Mouse (Mus musculus) mesoderm, embryonic 11.5 days (tissue): ENCODE measurements around the gene Fxyd2.

ENCODE experiments used
- DNase-seq: peaks from one replicate; pipeline ENCODE4 v3.0.0-alpha.2; 2012; ENCODE audit warnings: low read depth, low spot score

The Fxyd2 gene

GRCm38 (mm10) chr9:45391299-45391698 lies 8.2 kb upstream of the Fxyd2 start:
- no peak for DNase-seq

- DNase-seq, result no peak
Measured at GRCm38 (mm10) chr9:45395218-45395617, 4.3 kb upstream of the Fxyd2 start.

GRCm38 (mm10) chr9:45395796-45396195 lies 3.7 kb upstream of the Fxyd2 start:
- no peak for DNase-seq

GRCm38 (mm10) chr9:45398336-45398735 lies 1.1 kb upstream of the Fxyd2 start:
- DNase-seq, result no peak

GRCm38 (mm10) chr9:45401851-45402250 lies 2.4 kb downstream of the Fxyd2 start:
- no peak for DNase-seq

- DNase-seq, result no peak
Measured at GRCm38 (mm10) chr9:45402957-45403356, 3.5 kb downstream of the Fxyd2 start.

GRCm38 (mm10) chr9:45405694-45406093 lies 6.2 kb downstream of the Fxyd2 start:
- DNase-seq, result no peak

- DNase-seq, result no peak
Measured at GRCm38 (mm10) chr9:45406808-45407207, 7.3 kb downstream of the Fxyd2 start.

GRCm38 (mm10) chr9:45407706-45408675 lies 8.5 kb downstream of the Fxyd2 start:
- DNase-seq, result peak; percentile 82

GRCm38 (mm10) chr9:45410193-45410592 lies 10.7 kb downstream of the Fxyd2 start:
- DNase-seq, result no peak

- DNase-seq, result no peak
Measured at GRCm38 (mm10) chr9:45410614-45411013, 11.1 kb downstream of the Fxyd2 start.

- no peak for DNase-seq
Measured at GRCm38 (mm10) chr9:45411111-45411510, 11.6 kb downstream of the Fxyd2 start.

GRCm38 (mm10) chr9:45411803-45412202 lies 12.3 kb downstream of the Fxyd2 start:
- DNase-seq, result peak; percentile 59

- DNase-seq, result peak; percentile 89
Measured at GRCm38 (mm10) chr9:45412287-45412686, 12.8 kb downstream of the Fxyd2 start.

- DNase-seq, result no peak
Measured at GRCm38 (mm10) chr9:45412700-45413477, 13.4 kb downstream of the Fxyd2 start.

GRCm38 (mm10) chr9:45413478-45414140 lies 14.1 kb downstream of the Fxyd2 start:
- peak; percentile 56 for DNase-seq

- DNase-seq, result peak; percentile 67
Measured at GRCm38 (mm10) chr9:45415912-45416311, 16.4 kb downstream of the Fxyd2 start.

GRCm38 (mm10) chr9:45417245-45417644 lies 17.8 kb downstream of the Fxyd2 start:
- DNase-seq, result peak; percentile 48

GRCm38 (mm10) chr9:45418252-45418651 lies 18.8 kb downstream of the Fxyd2 start:
- no peak for DNase-seq

GRCm38 (mm10) chr9:45421209-45421608 lies 21.7 kb downstream of the Fxyd2 start:
- DNase-seq, result peak; percentile 30

- DNase-seq, result no peak
Measured at GRCm38 (mm10) chr9:45422761-45423298, 23.4 kb downstream of the Fxyd2 start.

- DNase-seq, result no peak
Measured at GRCm38 (mm10) chr9:45426456-45426855, 27.0 kb downstream of the Fxyd2 start, which contains the start of gene Dscaml1. Gene Dscaml1, plus strand, starts transcription at chr9:45426628.
